Mouse (Mus musculus) urinary bladder, adult 2 months (tissue): ENCODE measurements around the gene Ak5. TPM values are rescaled to one million over a fixed set of nuclear protein-coding genes. Genes with fewer than 3 reads are reported as not detected.

Experiments
- DNase-seq: peaks from one replicate; pipeline ENCODE4 v3.0.0; 2022; ENCODE audit warnings: low spot score
- polyA plus RNA-seq: library from polyadenylated mRNA; depleted of rRNA; stranded (reverse); fragments of >200 nt; gene quantifications from 2 replicates; pipeline ENCODE4 v1.2.3, GENCODE M21; 2012

The Ak5 gene
- polyA plus RNA-seq, 1 experiment = 0.92 TPM

DNA sequence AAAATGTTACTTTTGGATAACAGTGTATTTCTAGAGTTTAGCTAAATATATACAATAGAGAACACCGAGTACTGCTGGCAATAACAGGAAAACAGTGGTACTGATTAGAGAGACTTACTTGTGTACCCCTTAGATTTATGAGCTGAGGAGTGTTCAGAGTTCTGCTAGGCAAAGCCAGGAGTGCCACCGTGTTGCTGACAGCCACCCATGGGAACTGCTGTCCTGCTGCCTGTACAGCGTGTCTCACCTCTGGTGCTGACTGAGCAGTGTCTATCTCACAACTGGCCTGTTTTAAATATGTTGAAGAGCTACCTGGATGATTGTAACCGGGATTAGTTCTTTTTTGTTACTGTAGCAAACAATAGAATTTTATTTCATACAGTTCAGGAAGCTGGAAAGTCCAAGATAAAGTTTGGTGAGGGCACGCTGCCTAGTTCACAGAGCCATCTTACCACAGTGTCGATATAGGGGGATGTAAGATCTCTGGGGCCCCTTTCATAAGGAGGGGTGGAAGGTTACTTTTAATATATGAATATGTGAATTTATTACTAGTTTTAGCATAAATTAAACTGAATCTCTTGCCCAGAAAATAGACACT, 103.5 kb downstream of the Ak5 start:
- DNase-seq = no peak

DNA sequence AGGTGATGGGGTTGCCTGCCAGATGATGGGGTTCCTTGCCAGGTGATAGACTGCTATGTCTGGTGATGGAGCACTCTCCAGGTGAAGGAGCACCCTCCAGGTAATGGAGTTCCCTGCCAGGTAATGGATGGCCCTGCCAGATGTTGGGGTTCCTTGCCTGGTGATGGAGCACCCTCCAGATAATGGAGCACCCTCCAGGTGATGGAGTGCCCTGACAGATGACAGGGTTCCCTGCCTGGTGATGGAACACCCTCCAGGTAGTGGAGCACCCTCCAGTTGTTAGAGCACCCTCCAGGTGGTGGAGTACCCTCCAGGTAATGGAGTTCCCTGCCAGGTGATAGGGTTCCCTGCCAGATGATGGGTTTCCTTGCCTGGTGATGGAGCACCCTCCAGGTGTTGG, 104.3 kb downstream of the Ak5 start:
- DNase-seq = no peak

GRCm38 (mm10) chr3:152561708-152562107, 106.5 kb downstream of the Ak5 start:
- DNase-seq = no peak

GRCm38 (mm10) chr3:152559295-152559694, 108.9 kb downstream of the Ak5 start:
- no peak for DNase-seq

DNA sequence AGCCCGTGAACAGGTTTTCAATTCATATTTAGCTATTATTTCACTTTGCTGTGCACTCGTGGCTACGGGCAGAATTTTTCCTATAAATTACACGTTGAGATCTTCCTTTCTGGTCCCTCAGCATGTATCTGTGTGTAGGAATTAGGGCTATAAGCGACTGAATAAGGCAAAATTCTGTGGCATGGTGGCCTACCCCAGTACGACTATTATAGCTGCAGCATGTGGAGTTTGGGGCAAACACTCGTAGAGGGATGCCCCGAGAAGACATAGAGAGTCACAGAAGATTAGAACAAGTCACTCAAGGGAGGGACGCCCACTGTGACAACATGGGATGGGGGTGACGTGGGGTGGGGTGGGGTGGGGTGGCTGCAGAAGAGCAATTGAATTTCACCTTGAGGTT, 110.1 kb downstream of the Ak5 start:
- no peak for DNase-seq

- no peak for DNase-seq
Measured at GRCm38 (mm10) chr3:152557659-152558058, 110.5 kb downstream of the Ak5 start.

GRCm38 (mm10) chr3:152556919-152557318, 111.2 kb downstream of the Ak5 start:
- DNase-seq = no peak

DNA sequence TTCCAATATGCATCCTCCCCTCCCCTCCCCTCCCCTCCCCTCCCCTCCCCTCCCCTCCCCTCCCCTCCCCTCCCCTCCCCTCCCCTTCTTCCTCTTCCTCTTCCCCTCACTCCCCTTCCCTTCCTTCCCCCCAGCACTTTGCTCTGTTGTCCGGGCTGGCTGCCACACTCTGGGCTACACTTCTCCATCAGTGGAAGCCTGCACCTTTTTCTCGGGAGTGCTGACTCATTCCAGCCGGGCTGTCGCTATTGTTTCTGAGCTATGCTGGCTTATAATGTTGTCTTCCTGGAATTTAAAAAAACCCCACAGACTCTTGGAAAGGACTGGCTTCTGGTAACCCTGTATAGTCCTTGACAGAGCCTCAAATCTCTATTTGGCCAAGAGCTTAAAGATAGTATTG, 111.7 kb downstream of the Ak5 start:
- DNase-seq = no peak

- DNase-seq = no peak
Measured at GRCm38 (mm10) chr3:152555216-152555615, 112.9 kb downstream of the Ak5 start.

DNA sequence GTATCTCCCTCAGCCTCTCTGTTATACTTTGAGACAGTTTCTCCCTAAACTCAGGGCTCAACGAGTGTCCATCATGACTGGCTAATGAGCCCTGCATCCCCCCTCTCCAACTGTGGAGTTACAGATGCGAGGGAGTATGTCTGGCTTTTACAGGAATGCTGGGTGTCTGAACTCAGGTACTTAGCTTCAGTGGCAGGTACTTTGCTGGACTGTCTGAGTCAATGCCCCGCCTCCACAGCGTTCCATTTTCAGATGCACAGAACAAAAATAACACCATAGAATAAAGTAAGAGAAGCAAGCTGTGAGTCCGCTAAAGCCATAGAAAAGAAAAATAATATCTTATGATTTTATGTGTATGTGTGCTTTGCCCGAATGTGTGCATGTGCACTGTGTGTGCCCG, 113.8 kb downstream of the Ak5 start:
- no peak for DNase-seq

GRCm38 (mm10) chr3:152552641-152553040, 115.5 kb downstream of the Ak5 start:
- no peak for DNase-seq

GRCm38 (mm10) chr3:152550528-152551115, 117.5 kb downstream of the Ak5 start:
- DNase-seq = no peak

DNA sequence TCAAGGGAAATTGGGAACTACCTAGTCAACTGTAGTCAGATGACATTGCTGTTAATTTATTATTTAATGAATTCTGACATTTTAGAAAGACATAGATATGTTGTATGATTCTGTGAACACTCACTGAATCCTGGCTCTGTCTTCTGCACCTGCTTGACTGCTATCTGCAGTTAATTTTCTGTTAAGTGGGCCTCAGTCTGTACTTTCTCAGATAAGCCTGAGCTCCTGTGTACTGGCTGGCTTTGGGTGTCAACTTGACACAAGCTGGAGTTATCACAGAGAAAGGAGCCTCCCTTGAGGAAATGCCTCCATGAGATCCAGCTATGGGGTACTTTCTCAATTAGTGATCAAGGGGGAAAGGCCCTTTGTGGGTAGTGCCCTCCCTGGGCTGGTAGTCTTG, 118.1 kb downstream of the Ak5 start:
- no peak for DNase-seq

DNA sequence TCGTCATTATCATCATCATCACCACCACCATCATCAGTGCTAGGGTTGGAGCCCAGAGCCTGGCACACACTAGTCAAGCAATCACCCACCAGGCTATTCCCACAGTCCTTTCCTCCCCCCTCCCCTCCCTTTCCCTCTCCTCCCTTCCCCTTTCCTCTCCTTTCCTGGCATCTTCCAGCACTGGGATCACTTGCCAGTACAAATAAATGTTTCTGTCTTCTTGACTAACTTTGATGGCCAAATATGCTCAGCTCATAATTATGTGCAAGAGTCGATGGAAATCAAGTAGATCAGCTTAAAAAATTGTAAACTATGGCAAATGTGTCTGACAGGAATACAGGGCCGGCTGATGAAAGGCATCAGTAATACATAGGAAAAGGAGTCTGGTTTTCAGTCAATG, 123.2 kb downstream of the Ak5 start:
- no peak for DNase-seq

DNA sequence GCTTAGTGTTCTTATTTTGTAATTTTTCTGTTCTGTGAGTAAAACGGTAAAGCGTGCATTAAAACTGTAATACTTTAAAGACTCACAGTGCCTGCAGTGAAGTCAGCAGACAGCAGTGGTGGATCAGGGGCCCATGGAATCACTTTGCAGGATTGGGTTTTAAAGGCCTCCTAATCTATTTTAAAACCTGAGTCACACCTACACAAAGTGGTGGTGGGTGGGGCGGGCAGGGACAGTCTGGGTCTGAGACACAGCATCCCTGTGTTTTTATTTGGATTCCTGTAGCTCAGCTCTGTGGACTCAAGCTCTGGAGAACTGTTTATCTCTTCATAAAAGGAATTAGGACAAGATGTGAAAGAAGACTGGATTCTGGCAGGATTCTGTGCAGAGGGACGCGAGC, 125.9 kb downstream of the Ak5 start:
- DNase-seq = no peak

GRCm38 (mm10) chr3:152530344-152530743, 137.8 kb downstream of the Ak5 start:
- DNase-seq = no peak

DNA sequence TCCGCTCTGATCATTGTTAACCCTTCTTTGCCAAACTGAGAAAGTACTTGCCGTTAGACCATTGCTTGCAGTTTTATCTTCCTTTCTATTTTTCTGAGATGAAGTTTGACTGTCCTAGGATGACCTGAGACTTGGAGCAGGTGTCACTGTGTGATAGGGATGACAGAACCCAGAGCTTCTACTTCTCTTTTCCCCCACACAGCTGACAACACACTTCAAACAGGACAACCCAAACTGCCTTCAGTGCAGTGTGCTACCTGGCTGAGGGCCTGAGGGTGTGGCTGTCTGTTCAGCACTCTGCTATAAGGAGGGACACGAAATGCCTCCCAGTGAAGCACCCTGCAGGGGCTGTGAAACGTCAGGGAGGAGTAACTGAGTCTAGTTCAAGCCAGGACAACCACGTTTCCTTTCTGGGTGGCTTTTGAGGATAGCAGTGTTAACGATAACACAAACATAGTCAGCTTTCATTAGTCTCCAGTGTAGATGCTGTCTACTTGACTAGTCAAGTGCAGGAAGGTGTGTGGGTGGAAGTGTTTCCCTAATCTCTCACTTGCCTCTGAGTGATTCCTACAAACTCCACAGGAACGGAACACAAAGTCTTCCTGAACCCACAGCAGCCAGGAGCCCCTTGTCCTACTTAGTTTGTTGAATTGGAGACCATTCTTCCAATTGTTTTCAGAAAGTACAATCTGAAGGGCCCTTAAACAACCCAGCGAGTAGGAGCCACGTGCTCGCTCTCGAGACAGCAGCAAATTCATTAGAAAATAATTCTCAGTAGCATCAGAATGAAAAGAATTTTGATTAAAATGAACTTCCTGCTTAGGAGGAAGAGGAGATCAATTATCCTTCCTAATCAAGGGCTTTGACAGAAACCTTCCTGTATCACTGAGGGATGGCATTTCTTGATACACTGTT, 138.8 kb downstream of the Ak5 start:
- DNase-seq = no peak

DNA sequence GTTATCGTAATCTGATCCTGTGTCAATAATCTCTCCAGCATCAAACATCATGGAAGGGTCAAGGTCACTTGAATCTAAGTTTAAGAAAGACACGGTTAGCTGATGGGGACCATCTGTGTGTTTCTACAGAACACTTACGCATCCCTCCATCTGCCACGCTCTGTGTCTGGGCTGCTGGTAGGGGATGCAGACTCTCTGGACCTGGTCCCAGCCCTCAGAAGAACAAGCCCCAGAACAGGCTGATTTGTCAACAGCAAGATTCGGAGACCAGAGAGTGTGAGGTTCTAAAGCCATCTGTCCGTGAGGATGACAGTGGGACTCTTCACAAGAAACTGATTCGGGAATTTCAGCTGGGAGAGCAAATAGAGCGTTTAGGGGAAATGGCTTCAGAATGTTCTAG, 141.4 kb downstream of the Ak5 start:
- no peak for DNase-seq

DNA sequence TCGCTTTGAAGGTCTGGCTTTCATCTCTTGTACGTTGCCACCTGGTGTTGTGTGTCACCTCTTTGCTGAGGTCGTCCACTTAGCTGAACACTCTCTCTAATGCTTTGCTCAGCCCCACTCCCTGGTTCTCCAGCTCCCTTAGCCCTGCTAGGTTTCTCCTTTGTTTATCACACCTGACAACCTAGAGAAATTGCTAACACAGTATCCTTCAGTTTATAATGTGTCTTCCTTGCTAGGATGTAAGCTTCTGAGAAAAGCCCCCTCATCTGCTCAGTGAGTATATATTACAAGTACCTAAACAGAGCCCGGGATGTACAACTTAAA, 144.9 kb downstream of the Ak5 start:
- no peak for DNase-seq

DNA sequence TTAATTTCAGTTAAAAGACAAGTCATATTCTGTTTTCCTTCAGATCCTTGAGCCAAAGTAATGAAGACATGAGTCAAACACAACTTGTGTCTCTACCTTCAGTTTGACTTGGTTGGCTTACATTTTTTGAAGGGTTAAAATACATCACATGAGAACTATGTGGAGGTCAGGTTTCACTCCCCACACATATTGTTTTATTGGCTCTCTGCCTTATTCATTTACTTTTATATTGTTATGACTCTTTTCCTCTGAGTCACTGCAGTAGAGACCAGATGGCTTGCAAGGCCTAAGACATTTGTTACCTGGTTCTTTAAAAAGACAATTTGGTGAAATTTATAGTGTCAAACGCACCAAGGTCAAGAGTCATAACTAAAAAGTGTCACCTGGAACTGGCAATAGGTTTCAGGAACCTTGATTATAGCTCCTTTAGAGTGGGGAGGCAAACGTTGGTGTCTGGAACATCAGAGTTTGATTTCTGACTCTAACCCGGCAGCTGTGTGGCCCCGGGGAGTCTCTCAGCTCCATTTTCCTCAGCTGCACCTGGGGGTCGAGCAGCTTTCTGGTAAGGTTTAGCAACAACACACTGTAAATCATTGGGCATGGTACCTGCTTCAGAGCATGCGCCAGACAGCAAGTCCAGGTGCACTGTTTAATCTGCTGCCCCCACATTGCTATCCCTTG, 145.4 kb downstream of the Ak5 start:
- DNase-seq = no peak

GRCm38 (mm10) chr3:152521054-152521453, 147.1 kb downstream of the Ak5 start:
- DNase-seq = no peak

- DNase-seq = no peak
Measured at GRCm38 (mm10) chr3:152520074-152520473, 148.1 kb downstream of the Ak5 start.

DNA sequence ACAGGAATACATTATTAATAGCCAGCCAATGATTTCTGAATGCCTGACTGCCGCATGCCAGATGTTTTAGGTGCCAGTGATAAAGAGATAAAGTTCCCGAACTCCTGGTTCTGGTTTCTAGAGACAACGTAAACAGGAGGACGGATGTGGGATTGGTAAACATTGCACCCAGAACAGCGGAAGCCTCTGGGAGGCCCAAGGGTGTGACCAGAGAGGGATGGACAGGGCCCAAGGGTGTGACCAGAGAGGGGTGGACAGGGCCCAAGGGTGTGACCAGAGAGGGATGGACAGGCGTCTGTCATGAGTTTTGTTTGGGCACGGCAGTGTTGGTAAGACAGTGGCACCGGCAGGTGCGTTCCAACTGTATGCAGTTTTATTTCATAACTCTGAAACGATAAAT, 148.6 kb downstream of the Ak5 start:
- DNase-seq = no peak
